Mouse (Mus musculus) B cell, adult 62 days (primary cell): ENCODE results near the gene Gm9789. TPM values are rescaled to one million over a fixed set of nuclear protein-coding genes. Genes with fewer than 3 reads are reported as not detected.

Experiments
- total RNA-seq: library from RNA; stranded (reverse); gene quantifications from 4 replicates; pipeline ENCODE4 v1.2.4, GENCODE M21; 2023

Gene Gm9789
- total RNA-seq = not detected in 4 replicates

DNA sequence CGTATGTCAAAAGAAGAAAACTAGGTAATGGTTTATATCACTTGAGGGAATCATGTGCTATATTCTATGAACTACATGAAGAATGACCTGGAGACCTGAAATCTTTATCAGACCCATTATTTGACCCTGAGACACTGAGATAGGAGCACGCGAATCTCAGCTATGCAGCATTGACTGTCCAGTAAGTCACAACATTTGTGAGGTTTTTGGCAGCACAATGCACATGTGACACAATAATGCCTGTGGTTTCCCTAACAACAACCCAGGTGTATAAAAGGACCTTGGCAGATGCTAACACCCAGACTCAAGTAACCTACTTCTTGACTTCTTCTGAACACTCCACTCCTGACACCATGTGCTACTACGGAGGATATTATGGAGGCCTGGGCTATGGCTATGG is at the start of gene Gm9789:
Gene Gm9789, plus strand, starts transcription at position 301 of the 400 bp plus-strand sequence.

DNA sequence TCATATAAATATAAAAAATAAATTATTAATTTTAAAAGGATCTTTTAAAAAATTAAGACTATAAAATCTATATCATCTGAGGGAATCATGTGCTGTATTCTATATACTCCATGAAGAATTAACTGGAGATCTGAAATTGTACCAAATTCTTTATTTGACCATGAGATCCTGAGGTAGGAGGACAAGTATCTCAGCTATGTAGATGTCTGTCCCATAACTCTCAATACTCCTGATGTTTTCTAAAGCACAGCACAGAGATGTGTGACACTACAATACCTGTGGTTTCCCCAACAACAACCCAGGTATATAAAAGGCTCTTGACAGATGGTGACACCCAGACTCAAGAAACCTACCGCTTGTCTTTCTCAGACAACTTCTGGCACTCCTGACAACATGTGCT is 17.2 kb upstream of the Gm9789 start, which contains the start of gene Gm6358:
Gene Gm6358, plus strand, starts transcription at position 301 of the 400 bp plus-strand sequence.

DNA sequence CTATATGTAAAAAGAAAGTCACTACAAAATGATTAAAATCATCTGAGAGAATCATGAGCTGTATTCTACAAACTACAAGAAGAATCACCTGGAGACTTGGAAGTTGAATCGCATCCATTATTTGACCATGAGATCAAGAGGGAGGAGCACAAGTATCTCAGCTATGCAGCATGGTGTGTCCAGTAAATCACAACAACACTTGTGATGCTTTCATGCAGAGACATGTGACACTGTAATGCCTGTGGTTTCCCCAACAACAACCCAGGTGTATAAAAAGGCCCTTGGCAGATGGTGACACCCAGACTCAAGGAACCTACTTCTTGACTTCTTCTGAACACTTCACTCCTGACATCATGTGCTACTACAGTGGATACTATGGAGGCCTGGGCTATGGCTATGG is 7.0 kb upstream of the Gm9789 start, which contains the start of gene Gm10061:
Gene Gm10061, plus strand, starts transcription at position 301 of the 400 bp plus-strand sequence.

DNA sequence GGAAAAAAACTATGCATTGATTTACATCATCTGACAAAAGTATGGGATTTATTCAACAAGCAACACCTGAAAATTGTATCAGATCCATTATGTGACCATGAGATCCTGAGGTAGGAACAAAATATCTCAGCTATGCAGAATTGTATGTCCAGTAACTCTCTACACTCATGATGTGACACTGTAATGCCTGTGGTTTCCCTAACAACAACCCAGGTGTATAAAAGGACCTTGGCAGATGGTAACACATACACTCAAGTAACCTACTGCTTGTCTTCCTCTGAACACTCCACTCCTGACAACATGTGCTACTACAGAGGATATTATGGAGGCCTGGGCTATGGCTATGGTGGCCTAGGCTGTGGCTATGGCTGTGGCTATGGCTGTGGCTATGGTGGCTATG is 11.4 kb downstream of the Gm9789 start, which contains the start of gene Gm7735:
Gene Gm7735, plus strand, starts transcription at position 301 of the 400 bp plus-strand sequence.

DNA sequence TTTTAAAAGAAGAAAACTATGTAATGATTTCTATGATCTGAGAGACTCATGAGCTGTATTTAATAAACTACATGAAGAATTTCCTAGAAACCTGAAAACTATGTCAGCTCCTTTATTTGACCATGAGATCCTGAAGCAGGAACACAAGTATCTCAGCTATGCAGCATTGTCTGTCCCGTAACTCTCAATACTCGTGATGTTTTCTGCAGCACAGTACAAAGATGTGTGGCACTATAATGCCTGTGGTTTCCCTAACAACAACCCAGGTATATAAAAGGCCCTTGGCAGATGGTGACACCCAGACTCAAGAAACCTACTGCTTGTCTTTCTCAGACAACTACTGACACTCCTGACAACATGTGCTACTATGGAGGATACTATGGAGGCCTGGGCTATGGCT is 16.7 kb downstream of the Gm9789 start, which contains the start of gene 1110057P08Rik:
Gene 1110057P08Rik, plus strand, starts transcription at position 301 of the 400 bp plus-strand sequence.

DNA sequence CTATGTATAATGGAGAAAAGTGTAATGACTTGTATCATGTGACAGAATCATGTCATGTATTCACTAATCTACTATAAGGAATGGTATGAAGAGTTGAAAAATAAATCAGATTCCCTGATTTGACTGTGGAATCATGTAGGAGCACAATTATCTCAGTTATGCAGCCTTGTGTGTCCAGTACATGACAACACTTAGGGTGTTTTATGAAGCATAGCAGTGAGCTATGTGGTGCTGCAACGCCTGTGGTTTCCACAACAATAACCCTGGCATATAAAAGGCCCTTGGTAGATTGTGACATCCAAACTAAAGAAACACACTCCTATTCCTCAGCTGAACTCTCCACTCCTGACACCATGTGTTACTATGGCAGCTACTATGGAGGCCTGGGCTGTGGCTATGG is 47.8 kb downstream of the Gm9789 start, which contains the start of gene Krtap20-2:
Gene Krtap20-2, plus strand, starts transcription at position 301 of the 400 bp plus-strand sequence.

Other genes with a start within 250 kb of the Gm9789 start
- gene Krtap19-9b, start 225.7 kb upstream of the Gm9789 start, total RNA-seq = not detected in 4 replicates
- not detected in 4 replicates for gene Krtap16-3, start 195.1 kb upstream of the Gm9789 start, total RNA-seq
- not detected in 4 replicates for gene Krtap22-2, start 147.2 kb upstream of the Gm9789 start, total RNA-seq
- not detected in 4 replicates for gene Gm10229, start 142.7 kb upstream of the Gm9789 start, total RNA-seq
- not detected in 4 replicates for gene Krtap6-1, start 126.3 kb upstream of the Gm9789 start, total RNA-seq
- gene Gm10228, start 116.5 kb upstream of the Gm9789 start, total RNA-seq = not detected in 4 replicates
- gene Krtap6-5, start 110.1 kb upstream of the Gm9789 start, total RNA-seq = not detected in 4 replicates
- not detected in 4 replicates for gene 1110025L11Rik, start 94.0 kb upstream of the Gm9789 start, total RNA-seq
- gene Krtap6-3, start 73.9 kb upstream of the Gm9789 start, total RNA-seq = not detected in 4 replicates
- not detected in 4 replicates for gene Gm6358, start 17.1 kb upstream of the Gm9789 start, total RNA-seq
- not detected in 4 replicates for gene Gm10061, start 6.9 kb upstream of the Gm9789 start, total RNA-seq
- not detected in 4 replicates for gene Gm7735, start 11.5 kb downstream of the Gm9789 start, total RNA-seq
- not detected in 4 replicates for gene 1110057P08Rik, start 16.8 kb downstream of the Gm9789 start, total RNA-seq
- gene Krtap20-2, start 47.9 kb downstream of the Gm9789 start, total RNA-seq = not detected in 4 replicates
- gene Krtap21-1, start 245.9 kb downstream of the Gm9789 start, total RNA-seq = not detected in 4 replicates